Mouse (Mus musculus) embryo, embryonic 10.5 days (tissue): ENCODE measurements at regions not wholly inside any gene's neighbourhood (a gene's known extent, or its start where the extent isn't known, plus 50 kb on each side); places are given as distances from the start of the nearest gene placed in this dataset.

ENCODE experiments used
- DNase-seq: peaks from one replicate; pipeline ENCODE4 v3.0.0-alpha.2; 2015; ENCODE audit warnings: low spot score

DNA sequence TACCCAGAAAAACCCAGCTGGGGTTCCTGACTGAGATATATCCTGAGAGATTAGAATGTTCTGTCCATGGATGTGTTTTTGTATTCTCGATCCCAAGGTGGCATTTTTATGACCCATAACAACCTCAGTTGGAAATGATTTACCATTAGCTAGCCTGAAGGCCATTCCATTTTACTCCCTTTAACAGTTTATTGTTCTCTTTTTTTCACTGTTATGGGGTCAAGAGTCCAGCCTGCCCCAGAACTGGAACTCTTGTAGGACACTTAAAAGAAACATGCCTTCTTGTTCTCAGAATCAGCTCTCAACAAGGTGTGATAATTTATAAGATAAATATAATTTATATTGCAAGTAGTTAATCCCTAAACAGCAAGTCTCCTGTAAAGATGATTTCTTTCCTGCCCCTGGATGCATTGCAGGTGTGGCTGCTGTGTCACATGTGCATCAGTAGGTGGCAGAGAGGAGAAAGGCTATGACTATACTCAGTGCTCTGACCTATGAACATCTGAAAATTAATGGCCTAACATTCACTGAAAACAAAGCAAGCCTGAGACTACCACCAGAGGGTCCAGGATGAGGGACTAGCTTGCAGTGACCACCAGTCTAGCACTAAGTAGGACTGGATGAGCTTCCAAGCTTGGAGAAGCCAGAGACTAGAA lies 181.6 kb upstream of the Gm527 start:
- DNase-seq: no peak

DNA sequence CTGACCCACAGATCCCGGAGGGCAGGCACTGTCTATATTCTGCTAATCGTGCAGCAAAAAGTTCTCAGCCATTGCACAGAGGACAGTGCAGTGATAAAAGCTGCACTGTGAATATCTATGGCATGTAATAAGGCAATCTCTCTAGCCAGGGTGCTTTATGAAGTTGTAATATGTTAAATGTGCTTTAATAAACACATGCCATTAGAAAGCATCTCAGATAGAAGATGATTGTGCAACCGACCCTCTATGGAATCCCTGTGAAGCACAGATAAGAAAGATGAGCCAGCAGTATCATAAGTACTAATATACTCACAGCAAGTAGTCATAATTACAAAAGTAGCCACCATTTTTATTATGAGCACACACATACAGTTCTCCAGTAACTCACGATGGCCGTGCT lies 214.3 kb upstream of the Gm527 start:
- no peak for DNase-seq

DNA sequence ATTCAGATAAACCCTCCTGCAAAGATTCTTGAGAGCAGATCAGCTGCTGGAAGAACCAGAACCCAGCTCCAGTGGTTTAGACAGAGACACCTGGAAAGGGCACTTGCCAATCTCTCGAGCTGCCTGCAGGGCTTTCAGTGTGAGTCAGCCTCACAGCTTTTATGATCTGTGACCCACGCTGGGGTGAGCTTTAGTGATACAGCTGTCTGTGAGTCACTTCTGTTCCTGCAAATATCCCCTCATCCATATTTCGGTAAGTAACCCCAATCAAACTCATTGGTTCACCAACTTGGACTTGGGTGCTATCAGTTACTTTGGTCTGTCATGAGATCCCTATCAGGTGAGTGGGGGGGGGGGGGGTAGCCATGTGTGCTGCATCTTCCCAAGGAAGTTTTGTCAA lies 216.6 kb upstream of the Gm527 start:
- DNase-seq: no peak

DNA sequence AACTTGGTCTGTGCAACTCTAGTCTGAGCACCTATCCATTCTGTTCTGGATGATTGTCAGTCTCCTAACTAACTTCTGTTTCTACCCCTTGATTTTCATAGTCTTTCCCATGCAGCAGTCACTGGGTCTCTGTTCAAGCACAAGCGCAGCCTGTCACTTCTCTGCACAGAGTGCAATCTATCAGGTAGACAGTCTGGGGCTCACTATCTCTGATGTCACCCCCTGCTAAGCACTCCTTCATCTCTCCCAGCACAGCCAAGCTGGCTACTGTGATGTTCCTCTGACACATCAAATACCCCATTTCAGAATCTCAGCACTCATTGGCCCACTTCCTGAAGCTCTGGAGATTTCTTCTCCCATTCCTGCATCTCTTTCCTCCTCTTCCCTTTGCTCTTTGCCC lies 220.9 kb upstream of the Fscb start:
- DNase-seq: no peak

DNA sequence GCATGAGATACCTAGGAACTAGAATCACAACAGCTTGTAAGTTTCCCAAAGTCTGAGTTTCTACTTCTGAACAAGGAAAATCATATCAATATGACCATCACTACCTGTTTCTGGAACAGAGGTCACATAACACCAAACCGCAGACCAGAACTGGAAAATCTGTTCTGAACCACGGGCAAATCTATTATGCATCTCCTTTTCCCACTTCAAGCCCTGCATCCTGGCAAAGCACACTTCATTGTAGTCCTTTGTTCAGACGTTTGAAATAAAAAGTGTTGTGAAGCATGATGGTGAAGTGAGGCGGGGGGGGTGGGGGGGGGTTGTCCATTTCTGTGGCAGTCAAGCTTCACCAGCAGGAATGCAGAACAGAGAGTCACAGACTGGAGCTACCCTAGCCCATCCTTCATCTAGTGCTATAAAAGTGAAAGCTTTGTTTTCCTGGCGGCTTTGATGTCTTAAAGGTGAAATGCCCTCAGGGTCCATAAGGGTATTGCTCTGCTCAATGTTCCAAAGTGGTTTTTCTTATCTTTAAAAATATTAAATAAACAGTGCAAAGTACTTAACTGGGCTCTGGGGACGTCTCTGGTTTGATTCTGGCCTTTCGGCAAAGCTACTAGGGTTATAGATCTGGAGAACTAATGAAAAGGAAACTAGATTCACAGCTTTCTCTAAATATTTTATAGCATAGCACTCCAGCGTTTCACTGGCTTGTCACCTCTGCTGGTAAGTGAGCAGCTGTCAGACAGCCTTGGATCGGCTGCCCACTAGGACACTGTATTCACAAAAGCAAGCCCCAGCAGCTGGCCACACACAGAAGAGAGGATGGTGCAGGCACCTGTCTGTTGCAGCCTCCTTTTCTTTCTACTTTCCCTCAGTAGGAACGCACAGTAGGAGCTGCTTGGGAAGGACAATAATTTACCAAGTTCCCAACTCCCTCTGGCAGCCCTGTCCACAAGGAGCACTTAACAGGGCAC lies 218.0 kb upstream of the Fscb start:
- peak; percentile 16 for DNase-seq

DNA sequence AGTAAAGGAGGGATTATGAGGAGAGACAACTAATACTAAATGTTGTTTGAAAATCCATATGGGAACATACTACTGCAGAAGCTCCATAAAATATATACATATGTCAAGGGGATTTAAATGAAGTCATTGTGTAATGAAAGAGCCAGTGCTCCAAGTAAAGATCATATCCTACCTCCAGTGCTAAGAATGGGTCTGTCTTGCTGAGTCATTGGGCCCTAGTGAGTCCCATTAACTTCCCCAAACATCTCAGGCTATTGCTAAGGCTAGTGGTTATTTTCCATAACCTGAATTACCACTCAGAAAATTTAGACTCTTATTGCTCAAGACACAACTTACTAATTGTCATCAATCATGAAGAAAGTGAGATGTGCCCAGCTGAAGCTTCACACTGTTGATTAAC lies 215.2 kb upstream of the Fscb start:
- DNase-seq: no peak

DNA sequence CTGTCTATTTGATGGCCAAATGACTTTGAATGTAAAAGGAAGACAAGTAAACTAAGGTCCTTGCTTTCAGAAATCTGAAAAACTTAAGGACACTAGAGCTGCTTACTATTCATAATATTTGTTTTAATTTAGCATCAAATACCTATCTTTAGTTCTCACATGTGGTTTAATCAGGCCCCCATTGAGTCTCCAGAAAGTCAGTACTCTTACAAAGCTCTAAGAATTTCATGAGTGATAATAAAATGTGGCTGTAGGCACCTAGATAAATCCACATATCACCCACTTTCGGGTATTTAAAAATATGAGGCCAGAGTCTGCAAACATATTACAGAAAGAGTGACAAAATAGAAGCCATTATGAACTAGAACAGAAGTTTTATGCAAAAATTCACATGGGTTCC lies 214.1 kb upstream of the Fscb start:
- no peak for DNase-seq

DNA sequence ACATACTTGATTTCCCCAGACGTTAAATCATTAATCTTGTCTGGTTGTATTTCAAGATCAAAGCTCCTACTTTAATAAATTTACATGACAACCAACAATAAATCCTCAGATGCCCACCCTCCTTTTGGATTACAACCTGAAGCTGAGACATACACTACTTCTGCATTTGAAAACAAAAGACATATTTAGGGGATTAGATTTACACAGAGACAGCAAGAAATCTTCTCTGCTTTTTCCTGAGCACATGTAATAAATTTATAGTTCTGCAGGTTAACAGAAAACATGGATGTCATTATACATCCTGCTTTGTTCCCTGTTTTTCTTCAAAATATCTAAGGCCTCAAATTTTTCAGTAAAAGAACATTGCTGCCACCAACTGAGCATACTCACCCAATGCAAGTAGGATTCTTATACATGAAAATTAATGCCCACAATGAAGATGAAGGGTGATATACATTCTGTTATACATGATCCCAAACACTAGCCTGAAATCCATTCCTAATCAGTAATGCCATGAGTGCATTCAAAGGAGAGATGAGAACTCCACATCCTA lies 166.4 kb upstream of the Fscb start:
- no peak for DNase-seq

DNA sequence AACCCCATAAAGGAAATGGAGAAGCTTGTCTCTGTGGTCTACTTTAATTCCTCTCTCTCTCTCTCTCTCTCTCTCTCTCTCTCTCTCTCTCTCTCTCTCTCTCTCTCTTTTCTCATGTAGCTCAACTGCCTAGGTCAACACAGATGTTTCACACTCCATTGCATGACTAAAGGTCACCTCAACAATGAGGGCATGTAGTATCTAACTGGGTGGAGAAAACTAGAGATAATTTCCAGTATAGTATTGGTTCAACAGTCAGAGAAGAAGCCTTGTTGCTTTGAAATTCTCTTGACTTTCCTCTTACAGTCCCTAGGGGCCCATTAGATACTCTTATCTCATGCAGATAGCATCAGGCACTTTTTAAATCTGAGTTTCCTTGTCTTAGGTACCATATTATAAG lies 140.4 kb upstream of the Fscb start:
- DNase-seq: no peak
